Mouse (Mus musculus) heart, embryonic 10.5 days (tissue): ENCODE measurements around the gene Ugt1a10. TPM values are rescaled to one million over a fixed set of nuclear protein-coding genes. Genes with fewer than 3 reads are reported as not detected.
"Not testable (repeated sequence)": the region's sequence is repeated elsewhere in the genome, so short reads cannot be mapped to it uniquely, and the experiment has no call there.

Experiments
- DNase-seq: peaks from one replicate; pipeline ENCODE4 v3.0.0-alpha.2; 2017; ENCODE audit warnings: low spot score
- H3K27ac ChIP-seq: fragments of 300-500 bp; sonication (generic); 2 replicates; pipeline ENCODE4 v1.5.1; 2016; ENCODE audit warnings: mild to moderate bottlenecking
- H3K27me3 ChIP-seq: fragments of 300-500 bp; sonication (generic); 2 replicates; pipeline ENCODE4 v1.6.1; 2016; ENCODE audit warnings: mild to moderate bottlenecking; ENCODE audit not compliant: poor library complexity, insufficient read depth, severe bottlenecking
- H3K36me3 ChIP-seq: fragments of 300-500 bp; sonication (generic); 2 replicates; pipeline ENCODE4 v1.6.1; 2016; ENCODE audit warnings: mild to moderate bottlenecking, moderate library complexity
- H3K4me1 ChIP-seq: fragments of 300-500 bp; sonication (generic); 2 replicates; pipeline ENCODE4 v1.6.1; 2016; ENCODE audit warnings: mild to moderate bottlenecking
- H3K4me3 ChIP-seq: fragments of 300-500 bp; sonication (generic); 2 replicates; pipeline ENCODE4 v1.5.1; 2016; ENCODE audit warnings: mild to moderate bottlenecking, moderate library complexity
- H3K9me3 ChIP-seq: fragments of 300-500 bp; sonication (generic); 2 replicates; pipeline ENCODE4 v1.6.1; 2016; ENCODE audit warnings: mild to moderate bottlenecking, moderate library complexity
- WGBS: fragments of 180-500 bp; shearing (Covaris S2); methylation state at CpG from one replicate; pipeline ENCODE4 v1.1.7; 2016; 5-methylcytosine and 5-hydroxymethylcytosine counted together
- polyA plus RNA-seq: library from polyadenylated mRNA; unstranded; fragments of >200 nt; fragmentation: Nextera tagmentation; extraction: Ambion mirVana; gene quantifications from 2 replicates; pipeline ENCODE4 v1.2.1, GENCODE M21; 2016

The Ugt1a10 gene
- not detected in 2 replicates for polyA plus RNA-seq

DNA sequence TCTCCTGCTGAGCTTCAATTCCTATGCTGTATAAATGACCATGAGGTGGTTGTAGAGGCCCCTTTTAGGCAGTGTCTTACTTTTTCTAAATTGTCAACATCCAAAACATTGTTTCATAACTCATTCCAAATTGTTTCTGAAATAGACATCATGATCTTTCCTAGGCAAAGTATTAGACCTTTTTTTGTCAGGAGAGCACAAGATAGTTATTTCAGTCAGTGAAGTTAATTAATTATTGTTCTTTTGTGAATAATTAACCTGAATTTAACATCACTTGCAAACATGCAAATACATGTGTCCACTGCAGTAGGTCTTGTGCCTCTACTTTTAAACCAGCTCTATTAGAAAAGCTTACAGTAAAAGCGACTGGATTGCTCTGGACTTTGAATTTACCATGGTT lies at the start of gene Ugt1a10:
Gene Ugt1a10, plus strand, starts transcription at position 301 of the 400 bp plus-strand sequence.
- Histone ChIP-seq H3K27me3 (no peaks in the 10 kb centered on the region), H3K27ac (no peak within 1 kb of the TSS), H3K9me3 (no peaks in the 10 kb centered on the region), H3K36me3 (no peaks in the 10 kb centered on the region), H3K4me3 (no peak within 1 kb of the TSS), H3K4me1 (no peaks in the 10 kb centered on the region)
- 61% methylated on average over 1 of the region's 1 CpGs for WGBS
- no peak for DNase-seq

DNA sequence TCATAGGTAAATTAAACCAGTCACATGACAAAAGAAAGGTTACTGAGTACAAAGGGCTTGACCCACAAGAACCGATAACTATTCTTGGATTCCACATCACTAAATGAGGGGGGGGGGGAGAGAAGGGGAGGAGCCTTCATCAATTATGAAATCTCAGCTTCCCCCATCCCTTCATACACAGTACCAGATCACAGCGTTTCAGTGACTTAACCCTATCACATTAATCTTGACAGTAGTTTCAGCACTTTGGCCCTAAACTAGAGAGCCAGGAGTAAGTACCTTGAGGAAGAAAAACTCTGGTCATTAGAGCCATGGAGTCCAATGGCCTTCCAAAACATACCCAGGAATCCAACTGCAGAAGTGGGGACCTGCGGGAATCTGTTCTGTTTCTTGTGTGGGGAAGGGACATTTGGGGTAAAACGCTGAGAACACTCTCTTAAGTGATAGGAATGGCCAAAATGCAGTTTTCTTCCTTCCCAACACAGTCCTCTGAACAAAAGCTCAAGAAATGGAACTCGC lies 47.4 kb upstream of the Ugt1a10 start:
- H3K27me3 ChIP-seq = no peaks in the 10 kb centered on the region
- H3K4me1 ChIP-seq = peaks cover 14% of the 10 kb centered on the region; the same call in 1 of the 2 replicates
- peak overlapping the region; percentile 99 for H3K27ac ChIP-seq
- peaks cover 23% of the 10 kb centered on the region for H3K36me3 ChIP-seq
- peak overlapping the region; percentile 83 for H3K4me3 ChIP-seq
- no peak for DNase-seq
- no peaks in the 10 kb centered on the region for H3K9me3 ChIP-seq
- WGBS = 13% methylated on average over 5 of the region's 5 CpGs

GRCm38 (mm10) chr1:88008211-88008697 lies 46.9 kb upstream of the Ugt1a10 start, which contains the start of gene Usp40:
Usp40 (minus strand) TSS chr1:88008551.
- WGBS = 1% methylated on average over 45 of the region's 45 CpGs
- no peaks in the 10 kb centered on the region for H3K27me3 ChIP-seq

DNA sequence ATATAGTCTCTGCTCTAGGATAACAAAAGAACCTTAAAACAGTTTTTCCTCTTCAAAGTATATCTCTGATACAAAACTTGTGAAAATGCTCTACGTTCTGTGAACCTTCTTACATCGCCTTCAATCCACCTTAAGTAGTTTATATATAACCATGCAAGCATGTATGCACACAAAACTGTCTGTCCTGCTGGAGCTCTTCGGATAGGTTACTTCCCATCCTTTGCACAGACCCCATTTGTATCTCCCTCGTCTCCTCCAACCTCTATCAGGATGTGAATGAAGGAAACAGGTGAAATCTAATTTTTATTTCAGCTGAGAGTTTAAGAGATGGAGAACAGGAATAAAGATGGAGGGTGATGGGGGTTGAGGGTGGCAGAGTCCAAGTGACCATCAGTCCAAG lies 46.5 kb upstream of the Ugt1a10 start:
- no peak for DNase-seq
- Histone ChIP-seq H3K4me3 (peak overlapping the region; percentile 83), H3K9me3 (no peaks in the 10 kb centered on the region), H3K27me3 (no peaks in the 10 kb centered on the region), H3K36me3 (peaks cover 13% of the 10 kb centered on the region), H3K4me1 (peaks cover 14% of the 10 kb centered on the region; the same call in 1 of the 2 replicates), H3K27ac (peak overlapping the region; percentile 99)
- WGBS = 46% methylated on average over 4 of the region's 4 CpGs

More at GRCm38 (mm10) chr1:88008211-88008697, 46.9 kb upstream of the Ugt1a10 start, which contains the start of gene Usp40:
- DNase-seq = peak; percentile 87
- no peaks in the 10 kb centered on the region for H3K9me3 ChIP-seq
- peaks cover 18% of the 10 kb centered on the region for H3K36me3 ChIP-seq
- H3K4me1 ChIP-seq = peaks cover 14% of the 10 kb centered on the region; the same call in 1 of the 2 replicates
- peak within 1 kb of the TSS; percentile 83 for H3K4me3 ChIP-seq
- H3K27ac ChIP-seq = peak within 1 kb of the TSS; percentile 99

DNA sequence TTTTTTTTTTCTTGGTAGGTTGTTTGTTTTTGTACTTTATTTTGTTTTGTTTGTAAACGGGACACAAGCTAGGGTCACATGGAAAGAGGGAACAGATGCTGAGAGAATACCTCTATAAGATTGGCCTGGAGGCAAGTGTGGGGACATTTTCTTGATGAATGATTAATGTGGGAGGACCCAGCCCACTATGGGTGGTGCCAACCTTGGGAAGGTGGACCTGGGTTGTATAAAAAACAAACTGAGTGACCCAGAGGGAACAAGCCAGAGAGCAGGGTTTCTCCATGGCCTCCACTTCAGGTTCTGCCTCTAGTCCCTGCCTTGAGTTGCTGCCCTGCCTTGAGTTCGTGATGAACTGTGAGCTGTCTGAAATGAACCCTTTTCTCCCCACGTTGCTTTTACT lies 45.7 kb upstream of the Ugt1a10 start:
- WGBS = 72% methylated on average over 3 of the region's 3 CpGs
- no peak overlapping the region for H3K4me3 ChIP-seq
- DNase-seq = no peak
- no peaks in the 10 kb centered on the region for H3K27me3 ChIP-seq
- H3K27ac ChIP-seq = no peak overlapping the region
- peaks cover 14% of the 10 kb centered on the region; the same call in 1 of the 2 replicates for H3K4me1 ChIP-seq
- no peaks in the 10 kb centered on the region for H3K9me3 ChIP-seq
- H3K36me3 ChIP-seq = peaks cover 9% of the 10 kb centered on the region; the same call in 1 of the 2 replicates

DNA sequence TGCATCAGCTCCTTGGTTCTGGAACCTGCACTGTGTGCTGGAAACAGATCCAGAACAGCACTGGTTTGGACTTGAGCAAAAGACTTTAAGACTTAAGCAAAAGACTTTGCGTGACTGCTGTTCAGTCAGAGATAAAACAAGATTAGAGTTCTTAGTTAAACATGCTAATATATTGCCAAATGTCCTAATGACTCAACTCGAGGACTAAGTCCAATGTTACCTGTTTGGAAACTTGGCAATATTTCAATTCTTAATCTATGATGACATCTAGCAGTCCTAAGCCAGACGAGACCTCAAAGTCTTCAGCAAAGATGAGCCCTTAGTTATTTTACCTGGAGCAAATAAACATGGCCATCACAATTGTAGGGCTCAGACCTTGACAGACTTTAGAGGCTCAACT lies 41.5 kb upstream of the Ugt1a10 start:
- Histone ChIP-seq H3K36me3 (no peaks in the 10 kb centered on the region), H3K27ac (no peak overlapping the region), H3K9me3 (peaks cover 3% of the 10 kb centered on the region; the same call in 1 of the 2 replicates), H3K4me1 (0 out of 2 replicates have a peak, but pooled peaks cover 3% of the 10 kb centered on the region), H3K4me3 (no peak overlapping the region), H3K27me3 (no peaks in the 10 kb centered on the region)
- DNase-seq = no peak
- 77% methylated on average over 3 of the region's 3 CpGs for WGBS

GRCm38 (mm10) chr1:88014194-88014593 lies 41.0 kb upstream of the Ugt1a10 start:
- Histone ChIP-seq H3K4me1 (no peaks in the 10 kb centered on the region), H3K4me3 (no peak overlapping the region), H3K36me3 (no peaks in the 10 kb centered on the region), H3K9me3 (peaks cover 3% of the 10 kb centered on the region; the same call in 1 of the 2 replicates), H3K27me3 (no peaks in the 10 kb centered on the region), H3K27ac (no peak overlapping the region)
- no peak for DNase-seq
- WGBS = 87% methylated on average over 4 of the region's 4 CpGs

DNA sequence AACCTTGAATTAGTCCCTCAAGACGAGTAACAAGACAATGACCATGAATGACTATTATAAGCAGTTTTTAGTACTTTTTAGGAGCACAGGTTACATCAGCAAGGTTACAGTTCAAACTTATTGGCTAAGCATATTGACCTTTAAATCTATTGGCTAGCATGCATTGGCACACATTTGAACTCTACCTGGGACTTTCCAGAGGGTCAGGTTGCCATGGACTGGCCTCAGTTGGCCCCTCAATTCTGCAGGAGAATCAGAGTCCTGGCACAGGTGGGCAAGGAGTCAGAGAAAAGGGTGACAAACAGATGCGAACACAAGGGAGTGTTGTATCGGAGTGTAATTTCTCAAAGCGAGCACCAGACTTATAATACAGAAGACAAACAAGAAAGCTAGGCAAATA lies 40.5 kb upstream of the Ugt1a10 start:
- DNase-seq = no peak
- H3K4me3 ChIP-seq = no peak overlapping the region
- no peak overlapping the region for H3K27ac ChIP-seq
- H3K36me3 ChIP-seq = no peaks in the 10 kb centered on the region
- no peaks in the 10 kb centered on the region for H3K27me3 ChIP-seq
- H3K4me1 ChIP-seq = no peaks in the 10 kb centered on the region
- 93% methylated on average over 4 of the region's 4 CpGs for WGBS
- H3K9me3 ChIP-seq = peaks cover 3% of the 10 kb centered on the region; the same call in 1 of the 2 replicates

- Histone ChIP-seq H3K4me1 (no peaks in the 10 kb centered on the region), H3K27me3 (no peaks in the 10 kb centered on the region), H3K4me3 (no peak overlapping the region), H3K36me3 (no peaks in the 10 kb centered on the region), H3K9me3 (peaks cover 3% of the 10 kb centered on the region; the same call in 1 of the 2 replicates), H3K27ac (no peak overlapping the region)
- DNase-seq = no peak
- WGBS = 84% methylated on average over 6 of the region's 6 CpGs
These were observed 39.8 kb upstream of the Ugt1a10 start for GRCm38 (mm10) chr1:88015371-88015770.

DNA sequence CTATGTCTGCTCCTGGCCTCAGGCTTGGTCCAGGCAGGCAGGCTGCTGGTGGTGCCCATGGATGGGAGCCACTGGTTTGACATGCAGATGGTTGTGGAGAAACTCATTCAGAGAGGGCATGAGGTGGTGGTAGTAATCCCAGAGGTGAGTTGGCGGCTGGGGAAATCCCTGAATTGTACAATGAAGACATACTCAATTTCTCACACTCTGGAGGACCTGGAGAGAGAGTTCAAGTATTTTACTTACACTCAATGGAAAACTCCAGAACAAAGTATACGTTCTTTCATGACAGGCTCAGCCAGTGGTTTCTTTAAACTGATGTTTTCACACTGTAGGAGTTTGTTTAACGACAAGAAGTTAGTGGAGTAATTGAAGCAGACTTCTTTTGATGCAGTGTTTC lies 29.9 kb upstream of the Ugt1a10 start:
- not testable (repeated sequence) for H3K27me3 ChIP-seq, H3K9me3 ChIP-seq, H3K27ac ChIP-seq, H3K36me3 ChIP-seq, H3K4me1 ChIP-seq, DNase-seq, H3K4me3 ChIP-seq
- WGBS = 74% methylated on average over 3 of the region's 3 CpGs

- not testable (repeated sequence) for H3K27ac ChIP-seq, H3K27me3 ChIP-seq, DNase-seq, H3K36me3 ChIP-seq, H3K9me3 ChIP-seq, H3K4me1 ChIP-seq, H3K4me3 ChIP-seq
- WGBS = 62% methylated on average over 1 of the region's 2 CpGs
These were observed 12.1 kb upstream of the Ugt1a10 start for GRCm38 (mm10) chr1:88043044-88043443.

- 66% methylated on average over 4 of the region's 5 CpGs for WGBS
- H3K4me3 ChIP-seq, H3K36me3 ChIP-seq, H3K9me3 ChIP-seq, H3K4me1 ChIP-seq, H3K27me3 ChIP-seq, H3K27ac ChIP-seq, DNase-seq: not testable (repeated sequence)
These were observed 10.3 kb upstream of the Ugt1a10 start for GRCm38 (mm10) chr1:88044832-88045437.

- H3K27ac ChIP-seq, DNase-seq, H3K4me3 ChIP-seq, H3K36me3 ChIP-seq, H3K9me3 ChIP-seq, H3K27me3 ChIP-seq, H3K4me1 ChIP-seq: not testable (repeated sequence)
- WGBS = 78% methylated on average over 2 of the region's 2 CpGs
These were observed 7.8 kb upstream of the Ugt1a10 start for GRCm38 (mm10) chr1:88047408-88047807.
